Mouse (Mus musculus) liver, adult (tissue): Measurements from ENCODE around the gene Ebpl.

Source experiments
- GATA4 ChIP-seq: IDR thresholded peaks from 2 replicates; pipeline ENCODE4 v1.6.1; 2014; ENCODE audit warnings: mild to moderate bottlenecking, low read length; ENCODE audit not compliant: insufficient replicate concordance

Ebpl gene

GRCm38 (mm10) chr14:61302428-61302827 lies 57.8 kb downstream of the Ebpl start:
- TF ChIP-seq GATA4, result no peak

DNA sequence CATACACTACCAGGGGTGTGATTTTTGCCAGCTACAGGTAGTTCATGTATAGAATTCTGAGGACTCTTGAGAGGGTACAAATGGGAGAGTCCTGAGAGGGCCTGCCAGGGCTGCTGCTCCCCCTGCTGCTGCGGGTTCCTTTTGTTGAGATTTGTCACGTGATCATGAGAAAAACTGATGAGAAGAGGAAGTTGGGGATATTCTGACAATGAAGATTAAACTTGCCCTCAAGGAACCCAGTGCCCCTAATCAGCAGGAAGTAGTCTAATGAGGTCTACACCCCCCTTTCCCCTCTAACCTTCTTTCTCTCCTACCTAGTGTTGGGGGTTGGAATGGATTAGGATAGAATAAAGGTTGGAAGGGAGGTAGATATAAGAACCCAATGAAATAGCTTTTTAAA lies 58.9 kb downstream of the Ebpl start:
- no peak for TF ChIP-seq GATA4

DNA sequence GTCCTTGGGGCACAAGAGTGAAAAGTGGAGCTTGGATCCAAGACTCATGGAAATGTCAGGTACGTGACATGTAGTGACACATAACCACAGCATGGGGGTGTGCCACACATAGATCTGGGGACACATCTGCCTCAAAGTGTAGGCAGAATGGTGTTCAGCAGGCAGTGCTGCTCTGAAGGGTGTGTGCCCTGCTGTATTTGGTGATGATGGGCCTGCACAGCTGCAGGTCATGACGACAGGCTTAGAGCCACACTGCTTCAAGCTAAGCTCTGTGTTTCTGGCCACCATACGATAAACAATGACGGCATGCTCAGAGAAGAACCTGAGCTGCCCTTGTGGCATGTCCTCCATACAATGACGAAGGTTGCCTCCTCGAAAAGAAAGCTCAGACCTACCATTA lies 60.4 kb downstream of the Ebpl start:
- no peak for TF ChIP-seq GATA4

DNA sequence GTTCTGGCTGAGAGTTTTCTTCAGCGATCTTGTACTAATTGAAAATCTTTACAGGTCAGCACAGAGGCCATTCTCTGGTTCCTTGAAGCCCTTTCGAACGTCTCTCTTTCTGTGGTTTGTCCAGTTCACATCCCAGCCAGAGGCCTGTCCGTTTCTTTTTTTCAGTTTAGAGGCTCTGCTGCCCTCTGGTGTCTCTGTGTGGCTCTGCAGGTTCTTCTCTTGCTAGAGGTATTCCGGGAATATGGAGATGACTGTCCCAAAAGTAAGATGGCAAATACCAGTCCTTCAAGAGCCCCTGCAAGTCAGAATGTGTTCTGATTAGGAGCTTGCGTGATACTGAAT lies 65.5 kb downstream of the Ebpl start:
- no peak for TF ChIP-seq GATA4

- TF ChIP-seq GATA4, result no peak
These were observed 66.1 kb downstream of the Ebpl start for GRCm38 (mm10) chr14:61293884-61294737.

DNA sequence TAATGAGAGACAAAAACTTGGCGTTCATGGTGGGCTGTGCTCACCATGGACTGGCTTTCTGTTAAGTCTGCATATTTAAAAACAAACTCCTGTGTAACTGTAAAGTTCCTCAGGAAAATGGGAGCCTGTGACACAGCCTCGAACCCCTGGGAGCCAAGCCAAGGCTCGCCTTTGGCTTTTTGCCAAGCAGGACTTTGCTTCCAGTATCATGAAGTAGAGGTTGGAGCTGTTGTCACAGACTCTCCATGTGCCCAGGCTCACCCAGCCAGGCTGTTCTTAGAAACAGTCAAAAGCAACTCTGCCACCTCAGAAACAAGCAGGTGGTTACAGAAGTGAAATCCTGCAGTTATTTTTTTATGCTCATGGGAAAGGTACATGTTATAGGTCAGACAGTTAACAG lies 69.6 kb downstream of the Ebpl start:
- TF ChIP-seq GATA4, result no peak

DNA sequence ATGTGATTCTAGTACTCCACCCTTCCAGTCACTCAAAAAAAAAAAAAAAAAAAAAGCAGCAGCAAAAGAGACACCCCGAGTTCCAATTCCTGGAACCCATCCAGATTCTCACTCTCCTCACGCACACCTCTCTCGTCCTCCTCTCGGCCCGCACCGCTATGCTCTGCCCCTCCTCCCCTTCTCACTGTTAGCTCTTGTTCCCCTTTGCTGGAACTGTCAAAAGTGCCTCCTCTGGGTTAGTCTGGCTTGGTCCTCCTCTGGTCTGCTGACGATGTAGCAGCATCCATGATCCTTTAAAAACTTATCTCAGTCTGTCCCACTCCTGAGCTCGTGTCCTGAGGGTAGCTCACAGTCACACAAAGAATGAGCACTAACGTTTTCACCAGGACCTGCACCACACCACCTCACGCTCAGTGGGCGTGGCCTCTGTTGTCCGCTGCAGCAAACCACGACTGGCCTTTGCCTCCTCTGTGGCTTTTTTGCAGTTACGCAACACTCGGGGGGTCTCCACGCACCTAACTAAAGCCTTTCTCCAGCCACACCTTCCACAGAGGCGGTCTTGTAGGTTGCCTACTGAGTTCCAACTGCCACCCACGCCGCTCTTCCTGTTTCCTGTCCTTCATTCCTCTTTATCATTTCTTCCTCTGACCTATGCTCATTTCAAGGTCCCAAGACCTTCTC lies 71.5 kb downstream of the Ebpl start:
- TF ChIP-seq GATA4, result no peak
